Mouse (Mus musculus): ENCODE measurements around the gene Slc22a21.
"Not testable (repeated sequence)": the region's sequence is repeated elsewhere in the genome, so short reads cannot be mapped to it uniquely, and the experiment has no call there.

Gene Slc22a21

DNA sequence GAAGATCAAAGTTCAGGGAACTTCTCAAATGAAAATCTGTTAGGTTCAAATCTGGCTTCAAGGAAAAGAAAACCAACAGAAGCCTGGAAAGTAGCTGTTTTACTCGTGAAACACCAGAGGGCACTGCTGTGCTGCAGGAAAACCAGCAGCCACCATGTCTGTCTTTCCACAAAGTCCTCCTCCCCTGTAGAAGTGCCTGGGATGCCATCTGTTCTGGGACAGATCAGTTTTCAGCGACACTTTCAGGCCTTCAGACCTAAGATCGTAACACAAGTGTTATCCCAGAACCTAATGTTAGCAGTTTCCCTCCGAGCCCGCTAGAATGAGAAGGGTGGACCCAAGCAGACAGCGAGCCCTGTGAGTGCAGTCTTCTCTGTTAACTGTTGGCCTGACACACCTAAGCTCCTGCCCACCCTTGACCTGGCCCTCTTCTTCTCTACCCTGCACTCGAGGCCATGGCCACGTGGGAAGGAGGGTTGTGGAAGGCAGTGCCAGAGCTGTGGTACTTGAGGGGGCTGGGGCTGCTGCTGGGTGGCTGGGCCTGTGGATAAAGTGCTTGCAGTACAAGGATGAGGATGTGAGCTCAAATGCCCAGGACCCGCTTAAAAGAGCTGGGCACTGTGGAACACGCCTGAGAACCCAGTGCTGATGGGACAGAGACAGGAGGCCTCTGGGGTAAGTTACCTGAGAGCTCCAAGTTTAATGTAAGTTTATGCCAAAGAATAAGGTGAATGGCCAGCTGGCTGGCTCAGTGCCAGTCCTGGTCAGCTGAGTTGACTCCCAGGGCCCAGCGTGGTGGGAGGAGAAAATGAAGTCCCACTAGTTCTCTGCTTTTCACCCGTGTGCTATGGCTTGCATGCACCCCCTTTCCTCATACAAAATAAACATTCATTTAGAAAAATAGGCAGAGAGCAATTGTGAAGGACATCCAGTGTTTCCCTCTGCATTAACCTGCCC, 22.9 kb upstream of the Slc22a21 start:
- peak; percentile 37 for DNase-seq (ENCODE audit: extremely low read depth, insufficient read length, low spot score)

DNA sequence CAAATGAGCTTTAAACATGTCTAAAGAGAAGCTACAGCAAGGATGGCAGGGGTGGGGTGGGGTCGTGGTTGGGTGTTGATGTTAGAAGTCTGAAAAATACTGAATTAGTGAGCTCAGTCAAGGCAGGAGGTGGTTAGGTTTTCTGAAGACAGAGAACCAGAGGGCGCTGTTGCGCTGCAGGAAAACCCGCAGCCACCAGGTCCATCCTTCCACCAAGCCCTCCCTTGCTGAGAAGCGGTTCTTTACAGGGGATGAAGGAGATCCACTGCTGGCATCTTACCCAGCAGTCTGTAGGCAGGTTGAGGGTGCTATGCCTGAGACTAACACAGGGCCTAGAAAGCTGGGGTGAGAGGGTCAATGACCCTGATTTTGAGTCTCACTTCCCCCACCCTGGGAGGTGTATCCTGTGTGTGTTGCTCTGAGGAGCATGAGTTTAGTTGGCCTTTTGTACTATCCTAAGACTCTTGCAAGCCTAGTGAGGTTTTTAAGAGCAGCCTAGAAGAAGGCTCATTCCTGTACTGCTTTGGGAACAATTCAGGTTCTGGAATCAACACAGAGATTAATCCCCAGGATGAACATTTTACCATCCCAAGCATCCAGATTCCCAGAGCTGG, 22.1 kb upstream of the Slc22a21 start:
- peak; percentile 38 for DNase-seq (ENCODE audit: extremely low read depth, insufficient read length, low spot score)

DNA sequence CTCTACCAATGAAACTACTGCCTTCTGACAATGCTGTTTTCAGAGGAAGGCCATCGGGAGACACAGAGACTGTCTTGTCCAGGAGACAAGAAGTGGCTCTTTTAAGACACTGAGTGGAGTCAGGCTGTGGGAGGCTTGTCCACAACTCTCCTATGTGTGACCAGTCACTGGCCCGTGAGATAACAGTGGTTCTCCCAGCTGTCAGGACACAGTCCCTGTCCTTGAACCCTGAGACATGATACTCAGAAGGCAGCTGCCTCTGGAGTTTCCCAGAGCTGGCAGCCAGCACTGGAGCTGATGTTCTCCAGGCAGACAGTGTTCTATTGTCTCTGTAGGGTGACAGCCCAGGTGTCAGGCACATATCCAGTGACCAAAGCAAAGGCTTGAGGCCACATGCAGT, 17.5 kb upstream of the Slc22a21 start:
- no peak for DNase-seq (ENCODE audit: extremely low read depth, insufficient read length, low spot score)

DNA sequence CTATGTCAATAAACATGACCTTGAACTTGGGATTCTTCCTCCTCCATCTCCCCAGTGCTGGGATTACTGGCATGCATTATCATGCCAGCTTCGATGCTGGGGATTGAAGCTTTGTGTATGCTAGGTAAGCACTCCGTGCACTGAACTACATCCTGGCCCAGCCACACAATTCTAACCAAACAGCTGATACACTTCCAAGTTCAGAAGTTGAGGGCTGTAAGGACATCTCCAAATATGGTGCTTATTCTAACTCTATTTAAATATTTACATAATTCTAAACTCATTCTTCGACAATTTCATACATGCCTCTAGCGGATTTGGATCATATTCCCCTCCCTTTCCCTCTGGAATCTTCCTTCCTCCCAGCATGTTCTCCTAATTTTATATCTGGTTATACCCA, 12.1 kb upstream of the Slc22a21 start:
- DNase-seq (ENCODE audit: extremely low read depth, insufficient read length, low spot score): no peak

DNA sequence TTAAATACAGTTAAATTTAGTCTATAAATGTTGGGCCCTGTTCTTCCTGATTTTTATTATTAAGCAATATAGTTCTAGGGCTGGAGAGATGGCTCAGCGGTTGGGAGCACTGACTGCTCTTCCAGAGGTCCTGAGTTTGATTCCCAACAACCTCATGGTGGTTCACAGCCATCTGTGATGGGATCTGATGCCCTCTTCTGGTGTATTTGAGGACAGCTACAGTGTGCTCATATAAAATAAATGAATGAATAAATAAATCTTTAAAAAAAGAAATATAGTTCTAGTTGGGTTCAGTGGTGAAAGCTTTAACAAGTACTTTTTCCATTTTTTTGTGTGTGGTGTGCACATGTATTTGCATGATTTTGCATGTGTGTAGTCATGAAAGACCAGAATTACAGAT, 9.1 kb upstream of the Slc22a21 start:
- no peak for DNase-seq (ENCODE audit: extremely low read depth, insufficient read length, low spot score)

DNA sequence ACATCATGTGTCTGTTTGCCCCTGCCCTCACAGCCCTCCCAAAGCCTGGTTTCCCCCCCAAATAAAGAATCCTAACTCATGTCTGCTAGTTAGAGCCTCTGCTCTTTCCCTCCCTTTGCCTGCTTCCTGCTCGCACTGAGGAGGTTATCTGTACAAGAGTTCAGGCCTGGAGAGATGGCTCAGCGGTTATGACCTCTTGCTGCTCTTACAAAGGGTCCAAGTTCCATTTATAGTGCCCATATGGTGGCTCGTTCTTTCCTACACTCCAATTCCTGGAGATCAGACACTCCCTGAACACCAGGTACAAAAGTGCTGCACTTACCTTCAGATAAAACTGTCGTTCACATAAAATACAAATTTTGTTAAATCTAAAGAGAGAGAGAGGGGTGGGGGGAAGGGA, 7.9 kb upstream of the Slc22a21 start:
- DNase-seq (ENCODE audit: extremely low read depth, insufficient read length, low spot score): no peak

DNA sequence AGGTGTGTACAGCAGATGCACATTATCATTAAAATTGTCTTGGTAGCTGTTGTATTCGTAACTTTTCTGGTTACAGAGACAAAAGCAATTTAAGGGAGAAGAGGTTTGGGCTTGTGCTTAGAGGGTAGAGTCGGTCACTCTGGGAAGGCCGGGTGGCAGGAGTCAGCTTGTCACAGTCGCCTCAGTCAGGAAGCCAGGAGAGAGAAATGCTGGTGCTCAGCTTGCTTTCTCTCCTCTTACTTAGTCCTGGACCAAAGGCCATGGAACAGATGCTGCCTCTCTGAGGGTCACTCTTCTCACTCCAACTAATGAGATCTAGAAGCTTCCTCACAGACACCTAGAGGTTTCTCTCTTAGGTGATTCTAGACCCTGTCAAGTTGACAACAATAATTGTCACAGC, 1.3 kb upstream of the Slc22a21 start:
- no peak for DNase-seq (ENCODE audit: extremely low read depth, insufficient read length, low spot score)

DNA sequence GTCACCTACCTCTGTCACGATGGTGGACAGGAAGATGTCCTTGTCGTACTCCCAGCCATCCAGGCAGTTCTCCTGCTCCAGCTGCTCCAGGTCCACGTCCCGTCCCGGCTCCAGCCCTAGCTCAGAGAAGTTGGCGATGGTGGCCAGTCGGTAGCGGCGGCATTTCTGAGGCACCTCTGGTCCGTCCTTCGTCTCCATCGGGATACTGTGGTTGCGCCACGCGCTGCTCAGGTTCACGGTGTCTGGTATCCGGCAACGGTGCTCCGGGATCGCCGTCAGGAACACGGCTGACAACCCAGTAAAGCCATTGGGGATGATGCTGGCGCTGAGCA, 710 bp downstream of the Slc22a21 start:
- DNase-seq (ENCODE audit: extremely low read depth, insufficient read length, low spot score): not testable (repeated sequence)

DNA sequence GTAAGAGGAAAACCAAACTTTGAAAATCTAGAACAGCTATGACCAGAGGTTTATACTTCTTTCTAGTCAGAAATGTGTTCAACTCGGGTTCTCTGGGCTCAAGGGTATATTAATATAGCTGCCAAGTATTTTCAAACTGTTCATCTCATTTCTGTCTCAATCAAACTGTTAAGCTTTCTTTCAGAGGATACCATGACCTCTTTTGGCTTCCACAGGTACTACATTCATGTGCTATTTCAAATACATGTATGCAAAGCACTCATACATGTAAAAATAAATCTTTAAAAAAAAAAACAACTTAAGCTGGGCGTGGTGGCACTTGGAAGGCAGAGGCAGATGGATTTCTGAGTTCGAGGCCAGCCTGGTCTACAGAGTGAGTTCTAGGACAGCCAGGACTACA, 2.5 kb downstream of the Slc22a21 start:
- no peak for DNase-seq (ENCODE audit: extremely low read depth, insufficient read length, low spot score)

DNA sequence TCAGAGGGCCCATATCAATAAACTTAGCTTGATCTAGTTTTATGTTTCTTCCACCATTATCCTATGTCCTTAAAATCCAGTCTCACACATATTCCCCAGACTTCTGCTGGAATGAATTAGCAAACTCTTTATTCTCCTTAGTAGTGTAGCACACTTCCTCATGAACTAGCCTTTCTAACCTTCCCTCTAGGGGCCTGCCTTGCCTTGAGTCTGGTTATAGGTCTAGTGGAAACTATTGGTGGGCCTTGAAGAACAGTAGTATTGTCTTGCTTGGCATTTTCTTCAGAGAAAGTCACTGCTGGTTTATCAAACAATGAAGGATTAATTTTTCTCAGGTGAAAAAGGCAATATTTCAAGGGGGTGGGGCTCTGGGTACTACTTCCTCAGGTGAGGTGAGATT, 4.6 kb downstream of the Slc22a21 start:
- DNase-seq (ENCODE audit: extremely low read depth, insufficient read length, low spot score): no peak

DNA sequence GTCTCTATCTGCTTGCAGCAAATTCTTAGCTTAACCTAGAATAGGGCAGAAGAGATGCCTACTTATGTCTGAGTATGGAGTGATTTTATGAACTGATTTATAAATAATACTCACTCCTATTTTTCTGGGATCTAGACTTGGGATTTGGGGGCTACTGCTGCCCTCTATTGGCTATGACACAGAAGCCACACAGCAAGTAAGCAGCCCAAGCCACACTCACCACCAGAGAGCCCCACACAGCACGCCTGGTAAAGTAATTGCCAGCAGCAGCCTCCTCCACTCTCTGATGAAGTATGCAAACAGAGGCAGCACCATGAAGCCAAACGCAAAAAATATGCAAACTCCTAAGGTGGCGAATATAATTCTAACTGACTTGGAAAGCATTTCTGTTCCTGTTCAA, 21.1 kb downstream of the Slc22a21 start:
- no peak for DNase-seq (ENCODE audit: extremely low read depth, insufficient read length, low spot score)

DNA sequence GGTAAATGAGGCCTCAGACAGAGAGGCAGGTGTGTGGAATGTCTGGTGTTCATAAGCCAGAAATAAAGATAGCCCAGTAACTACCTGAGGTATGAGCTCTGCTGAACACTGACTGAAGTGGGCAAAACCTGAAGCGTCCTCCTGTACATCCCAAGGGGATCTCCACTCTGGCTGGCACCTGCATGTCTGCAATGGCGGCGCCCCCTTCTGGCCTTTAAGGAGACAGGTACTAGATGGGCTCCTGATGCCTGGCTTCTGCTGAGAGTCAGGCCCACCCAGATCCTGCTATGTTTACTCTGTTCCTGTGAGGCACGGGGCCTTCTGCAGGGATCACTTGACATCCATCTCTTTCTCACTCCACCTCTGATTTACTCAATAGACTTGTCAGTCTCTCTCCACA, 22.0 kb downstream of the Slc22a21 start:
- DNase-seq (ENCODE audit: extremely low read depth, insufficient read length, low spot score): not testable (repeated sequence)

DNA sequence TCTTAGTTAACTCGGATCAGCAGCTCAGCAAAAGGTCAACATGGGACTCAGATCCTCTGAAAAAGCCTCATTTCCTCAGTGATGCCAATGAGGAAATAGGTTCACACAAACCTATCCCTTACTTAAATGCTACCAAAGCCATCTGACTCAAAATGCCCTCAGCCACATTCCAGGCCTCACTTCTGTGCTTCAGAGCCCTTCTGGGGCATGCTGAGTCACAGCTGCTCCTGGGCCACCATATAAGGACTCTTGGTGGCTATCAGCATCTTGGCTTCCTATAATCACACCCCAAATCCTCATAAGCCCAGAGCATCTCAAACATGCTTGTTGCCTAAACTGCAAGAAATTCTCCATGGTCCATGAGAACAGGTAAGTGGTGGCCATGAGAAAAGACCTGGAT, 23.5 kb downstream of the Slc22a21 start:
- DNase-seq (ENCODE audit: extremely low read depth, insufficient read length, low spot score): peak; percentile 17

DNA sequence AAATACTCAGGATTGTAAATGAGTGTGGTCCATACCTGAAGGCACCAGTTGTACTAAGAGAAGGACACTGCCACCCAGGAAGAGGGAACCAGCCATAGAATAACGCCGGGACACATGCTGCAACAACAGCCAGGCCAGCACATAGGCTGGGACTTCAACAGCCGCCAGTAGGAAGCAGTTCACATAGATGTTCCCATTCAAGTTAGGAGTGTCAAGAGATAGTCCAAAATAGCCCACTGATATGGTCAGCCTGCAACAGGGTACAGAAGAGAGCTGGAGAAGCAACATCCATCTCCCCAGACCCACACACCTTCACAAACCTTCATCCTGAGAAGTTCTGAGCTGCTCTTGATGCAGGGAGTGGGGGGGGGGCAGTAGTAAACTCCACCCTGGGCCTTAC, 25.5 kb downstream of the Slc22a21 start:
- DNase-seq (ENCODE audit: extremely low read depth, insufficient read length, low spot score): no peak

DNA sequence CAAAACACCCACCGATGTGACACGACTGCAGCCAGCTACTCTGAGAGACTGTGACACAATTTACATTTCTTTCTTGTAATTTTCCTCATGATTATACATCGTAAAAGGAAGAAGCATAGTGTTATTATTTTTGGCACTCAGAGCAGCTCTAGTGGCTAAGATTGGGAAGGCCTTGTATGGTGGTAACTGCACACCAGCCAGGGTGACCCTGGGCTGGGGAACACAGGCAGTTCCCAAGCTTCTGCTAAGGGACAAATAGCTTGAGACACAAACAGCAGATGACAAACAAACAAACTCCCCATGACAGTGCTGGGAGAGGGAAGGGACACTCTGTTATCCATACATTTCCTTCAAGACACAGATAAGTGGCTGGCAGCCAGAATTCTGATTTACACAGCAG, 30.0 kb downstream of the Slc22a21 start:
- not testable (repeated sequence) for DNase-seq (ENCODE audit: extremely low read depth, insufficient read length, low spot score)

DNA sequence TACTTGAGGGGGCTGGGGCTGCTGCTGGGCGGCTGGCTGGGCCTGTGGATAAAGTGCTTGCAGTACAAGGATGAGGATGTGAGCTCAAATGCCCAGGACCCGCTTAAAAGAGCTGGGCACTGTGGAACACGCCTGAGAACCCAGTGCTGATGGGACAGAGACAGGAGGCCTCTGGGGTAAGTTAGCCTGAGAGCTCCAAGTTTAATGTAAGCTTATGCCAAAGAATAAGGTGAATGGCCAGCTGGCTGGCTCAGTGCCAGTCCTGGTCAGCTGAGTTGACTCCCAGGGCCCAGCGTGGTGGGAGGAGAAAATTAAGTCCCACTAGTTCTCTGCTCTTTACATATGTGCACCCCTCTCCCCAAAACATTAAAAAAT, 48.2 kb downstream of the Slc22a21 start:
- DNase-seq (ENCODE audit: extremely low read depth, insufficient read length, low spot score): not testable (repeated sequence)

DNA sequence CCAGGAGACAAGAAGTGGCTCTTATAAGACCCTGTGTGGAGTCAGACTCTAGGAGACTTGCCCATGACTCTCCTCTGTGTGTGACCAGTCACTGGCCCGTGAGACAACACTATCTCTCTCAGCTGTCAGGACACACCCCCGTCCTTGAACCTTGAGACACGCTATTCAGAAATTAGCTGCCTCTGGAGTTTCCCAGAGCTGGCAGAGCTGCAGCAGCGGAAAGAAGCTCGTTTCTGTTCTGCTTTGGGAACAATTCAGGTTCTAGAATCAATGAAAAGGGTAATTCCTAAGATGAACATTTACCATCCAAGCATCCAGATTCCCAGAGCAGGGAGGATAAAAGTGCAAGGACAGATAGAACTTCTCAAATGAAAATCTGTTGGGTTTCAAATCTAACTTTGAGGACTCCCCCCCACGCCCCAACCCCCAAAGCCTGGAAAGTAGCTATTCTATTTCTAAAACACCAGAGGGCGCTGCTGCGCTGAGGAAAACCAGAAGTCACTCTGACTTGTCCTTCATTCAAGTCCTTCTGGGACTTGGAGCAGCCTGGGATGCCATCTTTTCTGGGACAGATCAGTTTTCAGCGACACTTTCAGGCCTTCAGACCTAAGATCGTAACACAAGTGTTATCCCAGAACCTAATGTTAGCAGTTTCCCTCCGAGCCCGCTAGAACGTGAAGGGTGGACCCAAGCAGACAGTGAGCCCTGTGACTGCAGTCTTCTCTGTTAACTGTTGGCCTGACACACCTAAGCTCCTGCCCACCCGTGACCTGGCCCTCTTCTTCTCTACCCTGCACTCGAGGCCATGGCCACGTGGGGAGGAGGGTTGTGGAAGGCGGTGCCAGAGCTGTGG, 48.8 kb downstream of the Slc22a21 start:
- DNase-seq (ENCODE audit: extremely low read depth, insufficient read length, low spot score): peak; percentile 50

DNA sequence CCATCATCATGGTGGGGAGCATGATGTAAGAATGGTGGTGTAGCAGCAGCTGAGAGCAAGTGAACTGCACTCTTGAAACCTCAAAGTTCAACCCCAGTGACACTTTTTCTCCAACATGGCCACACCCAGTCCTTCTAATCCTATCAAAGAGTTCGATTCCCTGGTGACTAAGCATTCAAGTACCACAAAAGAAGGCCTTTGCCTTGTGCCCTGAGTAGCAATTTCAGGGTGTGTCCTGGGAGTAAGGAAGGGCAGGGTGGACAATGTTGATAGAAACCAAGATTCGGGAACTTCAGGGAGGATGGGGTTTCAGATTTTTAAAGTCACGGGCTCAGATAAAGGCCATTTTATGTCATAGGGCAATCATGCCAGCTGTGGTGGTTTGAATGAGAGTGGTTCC, 50.4 kb downstream of the Slc22a21 start:
- DNase-seq (ENCODE audit: extremely low read depth, insufficient read length, low spot score): peak; percentile 30

DNA sequence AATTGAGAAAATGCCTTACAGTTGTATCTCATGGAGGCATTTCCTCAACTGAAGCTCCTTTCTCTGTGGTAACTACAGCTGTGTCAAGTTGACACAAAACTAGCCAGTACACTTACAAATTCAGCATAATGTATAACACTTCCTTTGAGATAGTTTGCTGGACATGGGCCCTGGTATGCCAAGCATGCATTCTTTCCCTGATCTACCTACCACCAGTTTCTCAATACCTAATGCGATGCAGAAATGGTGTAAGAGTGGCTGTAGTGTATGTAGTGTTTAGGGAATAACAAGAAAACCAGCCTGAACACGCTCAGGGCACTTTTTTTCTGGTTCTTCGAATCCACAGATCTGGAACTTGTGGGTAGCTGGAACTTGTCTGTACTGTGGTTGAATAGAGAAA, 51.5 kb downstream of the Slc22a21 start:
- DNase-seq (ENCODE audit: extremely low read depth, insufficient read length, low spot score): no peak

DNA sequence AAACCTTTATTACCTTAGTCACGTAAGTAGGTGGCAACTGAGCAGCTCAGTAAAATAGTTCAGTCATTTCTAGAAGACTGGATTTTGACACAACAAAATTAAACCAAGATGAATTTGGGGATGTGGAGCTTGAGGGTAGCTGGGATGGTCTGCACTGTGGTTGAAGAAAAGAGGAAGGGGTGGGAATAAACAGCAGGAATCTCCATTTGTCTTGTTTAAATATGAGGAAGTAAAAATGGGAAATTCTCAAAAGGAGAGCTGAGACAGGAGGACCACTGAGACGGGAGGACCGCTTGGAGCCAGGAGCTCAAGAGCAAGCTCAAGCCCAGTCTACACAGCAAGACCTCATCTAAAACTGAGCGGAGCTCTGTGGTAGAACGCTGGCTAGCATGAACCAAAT, 53.8 kb downstream of the Slc22a21 start:
- DNase-seq (ENCODE audit: extremely low read depth, insufficient read length, low spot score): no peak

DNA sequence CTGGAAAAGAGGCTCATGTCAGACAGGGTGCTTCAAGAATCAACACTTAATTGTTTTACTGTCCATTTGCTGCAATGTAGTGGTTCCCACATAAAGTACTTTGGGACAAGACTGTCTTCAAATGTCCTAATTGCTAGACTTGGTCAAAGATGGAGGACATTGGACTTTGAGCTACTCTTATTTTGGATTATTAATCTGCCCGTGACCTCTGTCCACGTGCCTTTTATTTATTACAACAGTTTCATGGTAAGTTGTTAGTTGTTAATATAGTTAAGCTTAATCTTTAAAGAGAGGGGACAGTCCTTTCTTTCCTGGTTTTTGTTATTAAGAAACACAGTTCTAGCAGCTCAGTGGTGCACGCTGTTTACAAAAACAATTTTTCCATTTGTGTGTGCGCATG, 61.3 kb downstream of the Slc22a21 start:
- DNase-seq (ENCODE audit: extremely low read depth, insufficient read length, low spot score): no peak

All from 3134 (cell line).